Mouse (Mus musculus) stomach, embryonic 16.5 days (tissue): ENCODE measurements around the gene Emx1. TPM values are rescaled to one million over a fixed set of nuclear protein-coding genes. Genes with fewer than 3 reads are reported as not detected.

Experiments used
- ATAC-seq: fragments of 200-750 bp; cut with Nextera tagmentation; 2 replicates; pipeline ENCODE4 v1.8.0; 2017; ENCODE audit warnings: moderate number of reproducible peaks, moderate TSS enrichment; ENCODE audit not compliant: insufficient read depth, low FRiP score
- H3K27ac ChIP-seq: fragments of 300-500 bp; sonication (generic); 2 replicates; pipeline ENCODE4 v1.5.1; 2014; ENCODE audit warnings: low read length
- H3K27me3 ChIP-seq: fragments of 300-500 bp; sonication (generic); 2 replicates; pipeline ENCODE4 v1.6.1; 2014; ENCODE audit warnings: low read length, control low read depth, mixed read lengths; ENCODE audit not compliant: control insufficient read depth, insufficient read depth
- H3K36me3 ChIP-seq: fragments of 300-500 bp; sonication (generic); 2 replicates; pipeline ENCODE4 v1.6.1; 2014; ENCODE audit warnings: low read length; ENCODE audit not compliant: control insufficient read depth, insufficient read depth
- H3K4me1 ChIP-seq: fragments of 300-500 bp; sonication (generic); 2 replicates; pipeline ENCODE4 v1.6.1; 2014; ENCODE audit warnings: low read length, control low read depth, mixed read lengths; ENCODE audit not compliant: control insufficient read depth, insufficient read depth
- H3K4me2 ChIP-seq: fragments of 300-500 bp; sonication (generic); 2 replicates; pipeline ENCODE4 v1.6.1; 2014; ENCODE audit warnings: low read depth, low read length, mixed read lengths
- H3K4me3 ChIP-seq: fragments of 300-500 bp; sonication (generic); replicated peaks from 2 replicates; pipeline ENCODE4 v1.5.1; 2014; ENCODE audit warnings: mild to moderate bottlenecking, low read length
- H3K9ac ChIP-seq: fragments of 300-500 bp; sonication (generic); 2 replicates; pipeline ENCODE4 v1.6.1; 2014; ENCODE audit warnings: low read length
- H3K9me3 ChIP-seq: fragments of 300-500 bp; sonication (generic); replicated peaks from 2 replicates; pipeline ENCODE4 v1.6.1; 2016; ENCODE audit warnings: low read length, control low read depth; ENCODE audit not compliant: control insufficient read depth
- WGBS: fragments of 180-500 bp; shearing (Covaris S2); extraction: QIAGEN DNeasy Blood & Tissue Kit; methylation state at CpG from one replicate; pipeline ENCODE4 v1.1.7; 2014; 5-methylcytosine and 5-hydroxymethylcytosine counted together
- polyA plus RNA-seq: library from polyadenylated mRNA; unstranded; fragments of >200 nt; fragmentation: Nextera tagmentation; extraction: Ambion mirVana; gene quantifications from 2 replicates; pipeline ENCODE4 v1.2.1, GENCODE M21; 2015

Emx1 gene
- polyA plus RNA-seq, 1 experiment from 2014 or later: not detected

DNA sequence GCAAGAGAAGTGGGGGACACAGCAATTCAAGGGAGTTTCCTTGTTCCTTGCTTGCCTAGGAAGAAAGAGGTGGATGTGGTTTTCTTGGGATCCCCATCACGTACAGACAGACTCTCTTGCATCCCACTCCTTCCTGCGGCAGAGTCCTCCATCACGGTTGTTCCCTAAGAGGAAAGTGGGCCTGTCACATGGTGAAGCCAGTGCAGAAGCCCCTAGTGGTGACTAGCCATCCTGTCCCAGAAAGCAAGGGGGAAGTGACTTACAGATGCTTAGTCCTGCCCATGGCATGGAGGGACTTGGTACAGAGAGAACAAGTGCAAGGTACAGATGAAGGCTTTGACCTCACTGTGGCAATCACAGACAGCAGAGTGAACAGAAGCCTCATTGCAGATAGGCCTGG lies 66.0 kb downstream of the Emx1 start:
- Histone ChIP-seq H3K9me3 (no peaks in the 10 kb centered on the region), H3K9ac (no peak overlapping the region; the same call in 1 of the 2 replicates), H3K27me3 (no peaks in the 10 kb centered on the region), H3K4me2 (no peak overlapping the region), H3K4me3 (no peak overlapping the region), H3K4me1 (no peaks in the 10 kb centered on the region), H3K27ac (no peak overlapping the region), H3K36me3 (no peaks in the 10 kb centered on the region)
- ATAC-seq: no peak
- WGBS: 77% methylated on average over 3 of the region's 3 CpGs

Other genes starting within 250 kb of the Emx1 start
- gene Exoc6b, start 117.9 kb upstream of the Emx1 start, polyA plus RNA-seq: 30.5 and 31.2 TPM in 2 replicates
- 63.6 and 63.7 TPM in 2 replicates for gene Spr, start 49.7 kb upstream of the Emx1 start, polyA plus RNA-seq
- gene Sfxn5, start 146.0 kb downstream of the Emx1 start, polyA plus RNA-seq: 10.7 and 11.0 TPM in 2 replicates
- 10.1 and 10.2 TPM in 2 replicates for gene Rab11fip5, start 187.2 kb downstream of the Emx1 start, polyA plus RNA-seq
- not detected in 2 replicates for gene Noto, start 236.4 kb downstream of the Emx1 start, polyA plus RNA-seq
- 41.6 and 43.1 TPM in 2 replicates for gene Smyd5, start 244.6 kb downstream of the Emx1 start, polyA plus RNA-seq